Mouse (Mus musculus): ENCODE data around the gene Cyp39a1. TPM values are rescaled to one million over a fixed set of nuclear protein-coding genes. Genes with fewer than 3 reads are reported as not detected.

The Cyp39a1 gene
- total RNA-seq, 2 experiments from 2014 or later = 3.0 to 3.1 TPM

DNA sequence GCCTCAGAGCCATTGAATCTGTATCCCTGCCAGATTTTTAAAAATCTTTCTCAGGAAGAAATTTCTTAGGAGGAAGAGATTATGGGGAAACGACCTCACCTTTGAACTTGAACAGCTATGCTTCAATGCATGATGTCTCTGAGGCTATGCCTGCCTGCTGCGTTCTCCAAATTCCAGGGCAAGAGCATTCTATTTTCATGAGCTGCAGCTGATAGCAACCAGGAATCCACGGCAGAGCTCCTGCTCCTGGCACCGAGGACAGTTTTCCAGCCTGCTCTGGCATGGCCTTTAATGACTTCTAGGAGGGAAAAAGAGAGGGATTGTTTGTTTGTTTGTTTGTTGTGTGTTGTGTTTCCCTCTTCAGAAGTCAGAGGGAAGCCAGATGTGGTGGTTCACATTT lies 77.2 kb downstream of the Cyp39a1 start:
- no peak for DNase-seq
- intact Hi-C loops (cut with DNase I; ENCODE audit: low total_unique reads) = no loop called here

DNA sequence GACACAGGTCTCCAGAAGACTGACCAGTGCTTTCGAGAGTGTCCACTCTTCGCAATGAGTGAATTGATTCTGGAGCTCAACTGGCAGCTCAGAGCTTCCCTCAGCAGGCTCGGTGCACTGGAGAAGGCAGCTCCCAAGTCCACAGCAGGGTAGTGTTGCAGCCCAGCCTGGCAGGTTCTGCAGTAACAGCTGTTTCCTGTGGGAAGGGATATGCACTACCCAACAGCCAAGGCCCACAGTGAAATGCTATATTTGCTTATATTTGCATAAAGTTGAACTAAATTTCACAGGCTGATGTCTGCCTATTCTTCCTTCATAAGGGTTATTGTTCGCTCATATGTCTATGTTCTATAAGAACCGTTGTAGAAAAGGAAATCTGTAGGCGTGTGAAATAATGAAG lies 83.9 kb downstream of the Cyp39a1 start:
- DNase-seq = no peak
- intact Hi-C loops (cut with DNase I; ENCODE audit: low total_unique reads) = no loop called here

DNA sequence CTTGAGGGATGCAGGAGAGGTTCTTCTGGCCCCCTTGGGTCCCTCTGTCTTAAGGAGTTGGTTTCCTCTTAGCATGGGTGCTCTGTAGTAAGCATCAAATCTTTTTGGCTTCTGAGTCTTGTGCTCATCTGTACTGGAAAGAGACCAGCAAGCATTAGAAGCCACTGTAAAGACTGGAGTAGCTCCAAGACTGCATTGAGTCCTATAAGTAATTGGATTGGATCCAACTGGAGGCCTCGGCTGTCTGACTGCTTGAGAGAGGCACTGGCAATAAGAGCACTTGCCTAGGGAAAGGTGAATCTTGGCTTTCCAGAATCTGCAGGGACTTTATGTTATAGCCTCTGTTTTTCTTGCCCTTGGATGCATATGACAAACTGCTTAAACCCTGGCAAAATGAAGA lies 85.6 kb downstream of the Cyp39a1 start:
- no peak for DNase-seq
- intact Hi-C loops (cut with DNase I; ENCODE audit: low total_unique reads) = no loop called here

DNA sequence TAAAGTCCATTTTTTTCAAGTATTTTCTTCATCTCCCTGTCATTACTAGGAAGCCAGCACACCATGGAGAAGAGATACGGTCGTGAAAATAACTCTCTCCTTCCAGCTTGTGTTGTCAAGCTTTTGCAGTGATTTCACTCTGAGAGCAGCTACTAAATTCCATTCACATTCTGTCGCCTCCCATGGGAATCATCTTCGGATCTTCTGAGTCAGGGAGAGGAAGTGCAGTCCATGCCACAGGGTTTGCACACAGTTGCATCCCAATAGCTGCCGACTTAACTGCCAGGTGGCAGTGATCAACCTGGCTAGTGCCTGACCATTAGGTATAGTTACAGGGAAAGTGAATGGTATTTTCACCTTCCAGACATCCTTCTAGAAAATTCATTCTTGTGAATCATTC lies 87.5 kb downstream of the Cyp39a1 start:
- intact Hi-C loops (cut with DNase I; ENCODE audit: low total_unique reads) = no loop called here

DNA sequence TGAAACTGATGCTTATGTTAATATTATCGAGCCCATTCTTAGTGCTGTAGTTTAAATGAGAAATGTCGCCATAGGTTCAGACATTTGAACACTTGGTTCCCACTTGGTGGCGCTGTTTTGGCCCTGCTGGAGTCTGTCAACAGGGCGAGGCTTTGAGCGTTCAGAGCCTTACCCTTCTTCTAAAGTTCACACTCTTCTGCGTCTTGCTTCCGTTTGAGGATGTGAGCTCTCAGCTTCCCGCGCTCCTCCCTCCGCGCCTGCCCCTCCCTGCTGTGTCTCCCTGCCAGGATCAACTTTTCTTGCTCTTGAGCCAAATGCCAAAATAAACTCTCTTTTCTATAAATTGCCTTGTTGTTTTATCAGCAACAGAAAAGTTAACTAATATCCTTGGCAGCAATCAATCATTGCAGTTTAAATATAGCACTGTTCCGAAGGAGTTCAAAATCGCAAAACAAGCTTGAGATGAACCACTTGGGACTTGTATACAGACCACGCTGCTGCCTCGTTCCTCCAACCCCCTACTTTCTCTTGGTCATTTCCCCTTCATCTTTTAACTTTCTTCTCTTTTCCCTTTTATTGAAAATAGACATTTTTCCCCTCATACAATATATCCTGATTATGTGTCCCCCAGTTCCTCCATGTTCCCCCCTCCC lies 91.5 kb downstream of the Cyp39a1 start:
- DNase-seq = peak; percentile 24
- intact Hi-C loops (cut with DNase I; ENCODE audit: low total_unique reads) = no loop called here

More for the DNA sequence above, 87.5 kb downstream of the Cyp39a1 start:
- DNase-seq = peak; percentile 22

DNA sequence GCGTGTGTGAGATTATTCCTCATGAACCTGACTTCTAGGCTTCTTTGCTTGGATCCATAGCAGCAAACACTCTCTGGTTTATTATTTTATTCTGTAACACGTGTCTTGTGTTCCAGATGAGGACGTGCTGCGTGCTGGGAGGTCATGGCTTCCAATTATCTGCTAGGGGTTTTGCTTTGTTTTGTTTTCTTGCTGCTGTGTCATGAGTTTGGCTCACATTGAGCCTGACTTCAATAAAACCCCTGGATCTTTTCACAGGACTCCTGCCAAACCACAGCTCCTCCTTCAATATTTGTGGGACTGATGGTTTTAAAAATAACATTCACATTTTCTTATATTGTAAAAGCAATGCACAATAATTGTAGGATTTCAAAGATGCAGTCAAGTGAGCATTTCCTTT lies 117.3 kb downstream of the Cyp39a1 start:
- peak; percentile 31 for DNase-seq
- intact Hi-C loops (cut with DNase I; ENCODE audit: low total_unique reads) = no loop called here

DNA sequence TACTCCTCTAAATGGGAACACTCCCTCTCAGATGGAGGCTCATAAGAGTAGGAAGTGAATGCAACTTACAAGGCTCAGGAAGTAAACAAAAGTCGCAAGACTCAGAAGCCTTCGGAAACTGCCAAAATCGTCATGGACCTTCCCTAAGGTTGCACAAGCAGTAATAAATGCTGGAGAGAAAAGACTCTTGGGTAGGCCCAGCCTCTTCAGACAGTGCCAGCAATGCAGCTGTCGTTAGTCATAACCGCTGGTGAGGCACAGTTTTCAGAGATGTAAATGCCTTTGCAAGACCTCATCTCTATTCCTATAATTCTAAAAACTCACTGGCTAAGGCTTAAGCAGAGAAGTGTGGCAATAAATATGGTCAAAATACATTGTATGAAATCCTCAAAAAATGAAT lies 121.0 kb downstream of the Cyp39a1 start:
- peak; percentile 10 for DNase-seq
- intact Hi-C loops (cut with DNase I; ENCODE audit: low total_unique reads) = no loop called here

DNA sequence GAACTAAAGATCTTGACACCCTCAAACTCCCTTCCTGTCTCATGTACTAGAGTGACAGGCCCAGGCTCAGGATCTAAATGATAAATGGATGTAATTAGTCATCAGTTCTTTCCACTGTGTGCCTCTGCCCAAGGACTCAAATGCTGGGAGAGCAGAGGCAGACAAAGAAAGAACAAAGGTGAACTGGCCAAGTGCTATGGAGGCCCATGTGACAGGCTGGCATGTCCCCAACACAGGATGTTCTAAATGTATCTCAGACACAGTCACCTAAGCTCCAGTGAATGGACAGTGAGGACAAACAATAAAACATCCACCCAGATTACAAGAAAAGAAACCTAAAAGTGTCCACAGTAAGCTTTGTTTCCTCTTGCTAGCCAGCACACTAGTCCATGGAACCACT lies 122.2 kb downstream of the Cyp39a1 start:
- no peak for DNase-seq
- intact Hi-C loops (cut with DNase I; ENCODE audit: low total_unique reads) = no loop called here

DNA sequence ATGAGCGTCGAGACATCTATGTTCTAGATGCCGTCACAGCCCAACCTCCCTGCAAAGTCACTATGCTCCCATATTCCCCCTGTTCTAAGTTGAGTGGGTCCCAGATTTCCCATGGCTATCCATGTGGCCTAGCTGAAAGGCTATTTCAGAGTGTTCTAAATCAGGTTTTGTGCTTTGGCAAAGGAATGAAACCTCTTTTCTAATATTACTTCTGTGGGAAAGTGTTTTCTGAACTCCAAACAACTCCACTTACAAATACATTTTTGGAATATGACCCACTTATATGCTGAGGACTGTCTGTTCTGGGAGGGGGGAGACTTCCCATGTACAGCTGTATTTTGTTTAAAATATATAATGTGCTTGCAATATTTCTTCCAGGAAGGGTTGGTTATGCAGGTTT lies 124.5 kb downstream of the Cyp39a1 start:
- no peak for DNase-seq
- intact Hi-C loops (cut with DNase I; ENCODE audit: low total_unique reads) = loop anchor here (10.0 kb wide), 1 partner anchor 87 kb away; no protein-coding TSS in a partner anchor

DNA sequence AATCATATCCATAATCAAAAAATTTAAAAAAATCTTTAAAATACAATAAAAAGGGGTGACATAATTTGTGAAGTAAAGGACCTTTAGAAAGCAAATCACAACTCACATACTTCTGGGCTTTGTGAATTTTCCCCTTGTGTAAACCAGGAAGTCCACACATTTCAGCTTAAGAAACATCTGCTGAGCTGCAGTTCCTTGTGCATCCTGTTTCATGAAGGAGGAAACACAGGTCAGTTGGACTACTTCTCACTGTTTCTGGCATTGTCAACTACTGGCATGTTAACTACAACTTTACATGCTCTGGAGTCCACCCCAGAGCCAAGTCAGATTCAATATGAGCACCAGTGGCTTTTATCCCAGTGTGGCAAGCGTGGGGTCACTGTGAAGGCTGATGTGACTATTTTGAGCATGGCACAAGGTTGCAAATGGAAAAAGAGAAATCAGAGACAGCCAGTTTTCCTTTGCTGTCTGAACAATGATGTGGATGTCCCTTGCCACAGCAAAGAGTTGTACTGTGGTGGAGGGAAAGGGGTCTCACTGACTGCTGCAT lies 127.6 kb downstream of the Cyp39a1 start:
- intact Hi-C loops (cut with DNase I; ENCODE audit: low total_unique reads) = loop anchor here (10.0 kb wide), 1 partner anchor 90 kb away; no protein-coding TSS in a partner anchor
- no peak for DNase-seq

Other genes starting within 250 kb of the Cyp39a1 start
- gene Mep1a, start 164.6 kb upstream of the Cyp39a1 start, total RNA-seq (2021) = not detected
- gene Ankrd66, start 123.8 kb upstream of the Cyp39a1 start, total RNA-seq (2021) = not detected
- gene Pla2g7, start 99.3 kb upstream of the Cyp39a1 start, total RNA-seq (2021) = 10 to 100 TPM in 1 of 2 experiments, 1 to 10 TPM in 1; 8.2 to 10.0 TPM
- gene Tdrd6, start 37.1 kb upstream of the Cyp39a1 start, total RNA-seq (2021) = under 1 TPM in 1 of 2 experiments, not detected in 1; 0.04 TPM
- 1 to 10 TPM; 2.5 to 3.7 TPM for gene Slc25a27, start 211 bp upstream of the Cyp39a1 start, total RNA-seq (2021)
- 10 to 100 TPM; 20.5 to 27.2 TPM for gene Rcan2, start 133.9 kb downstream of the Cyp39a1 start, total RNA-seq (2021)

Data from gastrocnemius, postnatal 14 days (tissue).